Mouse (Mus musculus) testis, adult 2 months (tissue): ENCODE data around the gene Nabp2. TPM values are rescaled to one million over a fixed set of nuclear protein-coding genes. Genes with fewer than 3 reads are reported as not detected.

Experiments used
- H3K27ac ChIP-seq: fragments of 200-500 bp; 2 replicates; pipeline ENCODE4 v1.5.1; 2012; ENCODE audit warnings: low read depth, low read length; ENCODE audit not compliant: control insufficient read depth, insufficient read depth
- H3K27me3 ChIP-seq: fragments of 200-500 bp; 2 replicates; pipeline ENCODE4 v1.6.1; 2012; ENCODE audit warnings: mild to moderate bottlenecking, low read length, moderate library complexity; ENCODE audit not compliant: control insufficient read depth, insufficient read depth
- H3K36me3 ChIP-seq: fragments of 200-500 bp; 2 replicates; pipeline ENCODE4 v1.6.1; 2012; ENCODE audit warnings: mild to moderate bottlenecking, low read length; ENCODE audit not compliant: control insufficient read depth, insufficient read depth
- H3K4me1 ChIP-seq: fragments of 200-500 bp; 2 replicates; pipeline ENCODE4 v1.6.1; 2012; ENCODE audit warnings: low read length; ENCODE audit not compliant: control insufficient read depth, insufficient read depth
- H3K4me3 ChIP-seq: fragments of 200-500 bp; 2 replicates; pipeline ENCODE4 v1.5.1; 2012; ENCODE audit warnings: low read depth, mild to moderate bottlenecking, low read length, moderate library complexity, mixed read lengths; ENCODE audit not compliant: control insufficient read depth
- CTCF ChIP-seq: fragments of 200-500 bp; IDR thresholded peaks from 2 replicates; pipeline ENCODE4 v1.5.1; 2012; ENCODE audit warnings: low read depth, mild to moderate bottlenecking, inconsistent platforms, low read length, moderate library complexity; ENCODE audit not compliant: control insufficient read depth, insufficient read depth, insufficient replicate concordance
- POLR2A ChIP-seq: fragments of 200-500 bp; IDR thresholded peaks from 2 replicates; pipeline ENCODE4 v1.6.1; 2012; ENCODE audit warnings: low read depth, mild to moderate bottlenecking, inconsistent platforms, low read length, moderate library complexity; ENCODE audit not compliant: control insufficient read depth
- polyA plus RNA-seq: library from polyadenylated mRNA; depleted of rRNA; stranded (reverse); fragments of >200 nt; gene quantifications from 2 replicates; pipeline ENCODE4 v1.2.3, GENCODE M21; 2012

Nabp2 gene
- polyA plus RNA-seq, 1 experiment, result 22.5 TPM

DNA sequence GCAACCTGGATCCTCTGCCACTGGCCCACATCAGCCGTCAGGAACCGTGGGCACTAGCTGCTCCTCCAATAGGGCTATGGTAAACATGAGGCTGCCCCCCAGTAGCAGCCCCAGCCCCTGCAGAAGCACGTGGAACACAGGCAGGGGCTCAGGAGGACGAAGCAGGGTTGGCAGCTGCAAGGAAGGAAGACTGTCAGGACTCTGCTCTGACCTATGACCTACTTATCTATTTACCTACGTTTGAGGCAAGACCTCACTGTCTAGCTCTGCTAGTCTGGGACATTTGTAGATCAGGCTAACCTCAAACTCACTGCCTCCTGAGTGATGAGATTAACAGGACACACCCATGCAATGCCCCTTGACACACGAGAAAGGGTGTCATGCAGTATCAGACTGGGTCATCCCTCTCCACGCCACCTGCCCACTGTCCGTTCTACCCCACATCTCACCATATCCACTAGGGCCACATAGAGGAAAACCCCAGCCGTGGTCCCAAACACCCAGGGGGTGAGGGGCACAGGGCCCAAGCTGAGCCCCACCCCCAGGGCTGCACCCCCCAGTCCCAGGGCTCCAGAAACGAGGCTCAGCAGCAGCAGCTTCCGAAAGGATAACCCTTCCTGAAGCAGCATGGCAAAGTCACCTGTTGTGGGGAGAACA lies 15.1 kb downstream of the Nabp2 start:
- H3K27me3 ChIP-seq, result no peaks in the 10 kb centered on the region
- TF ChIP-seq CTCF, result no peak
- no peak for TF ChIP-seq POLR2A
- peaks cover 3% of the 10 kb centered on the region for H3K4me1 ChIP-seq
- no peak overlapping the region for H3K4me3 ChIP-seq
- H3K36me3 ChIP-seq, result no peaks in the 10 kb centered on the region
- no peak overlapping the region for H3K27ac ChIP-seq

DNA sequence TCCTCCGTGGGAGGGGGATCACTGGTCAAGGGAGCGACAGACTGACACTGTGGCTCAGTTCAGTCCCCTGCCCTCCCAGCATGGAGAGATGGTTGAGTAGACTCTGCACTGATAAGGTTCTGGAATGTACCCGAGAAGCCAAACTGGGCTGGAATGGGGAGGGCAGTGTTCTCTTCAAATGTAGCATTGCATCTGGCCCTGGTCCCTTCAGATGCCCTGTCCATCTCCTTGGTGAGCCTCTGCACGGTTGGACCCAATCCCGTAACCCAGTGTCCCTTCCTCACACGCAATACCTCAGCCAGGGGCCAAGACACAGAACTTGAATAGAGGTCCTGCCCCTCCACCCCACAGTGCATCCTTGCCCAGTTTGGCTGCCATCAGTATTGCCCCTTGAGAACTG lies 19.4 kb downstream of the Nabp2 start:
- Histone ChIP-seq H3K4me3 (no peak overlapping the region), H3K4me1 (peaks cover 3% of the 10 kb centered on the region), H3K36me3 (no peaks in the 10 kb centered on the region), H3K27ac (no peak overlapping the region), H3K27me3 (no peaks in the 10 kb centered on the region)
- TF ChIP-seq POLR2A (no peak), CTCF (no peak)

DNA sequence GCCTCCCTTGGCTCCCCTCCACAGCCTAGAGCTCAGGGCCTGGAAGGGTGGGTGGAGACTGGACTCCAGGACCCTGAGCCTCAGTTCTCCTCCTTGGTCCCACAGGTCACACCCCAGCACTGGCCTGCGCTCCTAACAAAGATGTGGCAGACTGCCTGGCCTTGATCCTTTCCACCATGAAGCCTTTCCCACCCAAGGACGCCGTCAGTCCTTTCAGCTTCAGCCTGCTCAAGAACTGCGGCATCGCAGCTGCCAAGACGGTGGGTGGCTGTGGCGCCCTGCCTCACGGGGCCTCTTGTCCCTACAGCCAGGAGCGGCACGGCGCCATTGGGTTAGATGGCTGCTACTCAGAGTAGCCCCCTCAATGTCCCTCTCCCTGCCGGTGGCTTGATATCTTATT lies 20.9 kb downstream of the Nabp2 start:
- TF ChIP-seq POLR2A, result no peak
- TF ChIP-seq CTCF, result no peak
- H3K36me3 ChIP-seq, result no peaks in the 10 kb centered on the region

DNA sequence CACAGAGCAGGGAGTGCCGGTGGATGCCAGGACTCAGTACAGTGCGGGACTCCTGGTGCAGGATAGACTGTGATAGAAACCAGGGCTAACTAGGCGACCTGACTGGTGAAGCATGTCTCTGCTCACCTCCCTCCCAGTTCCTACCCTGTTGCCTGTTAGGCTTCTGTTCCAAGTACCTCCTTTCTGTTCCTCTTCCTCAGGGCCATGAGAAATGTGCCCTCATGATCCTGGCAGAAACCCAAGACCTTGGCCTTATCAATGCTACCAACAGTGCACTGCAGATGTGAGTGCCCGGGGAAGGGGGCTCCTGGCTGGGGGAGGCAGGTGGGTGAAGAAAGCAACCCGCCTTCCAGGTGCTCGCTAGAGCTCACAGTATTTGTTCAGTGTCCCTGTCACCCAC lies 21.7 kb downstream of the Nabp2 start:
- Histone ChIP-seq H3K4me3 (no peak overlapping the region), H3K27ac (no peak overlapping the region), H3K4me1 (peaks cover 3% of the 10 kb centered on the region), H3K27me3 (no peaks in the 10 kb centered on the region), H3K36me3 (no peaks in the 10 kb centered on the region)
- no peak for TF ChIP-seq POLR2A

More for the DNA sequence above, 20.9 kb downstream of the Nabp2 start:
- H3K4me3 ChIP-seq, result no peak overlapping the region
- H3K4me1 ChIP-seq, result peaks cover 3% of the 10 kb centered on the region
- no peaks in the 10 kb centered on the region for H3K27me3 ChIP-seq
- no peak overlapping the region for H3K27ac ChIP-seq

DNA sequence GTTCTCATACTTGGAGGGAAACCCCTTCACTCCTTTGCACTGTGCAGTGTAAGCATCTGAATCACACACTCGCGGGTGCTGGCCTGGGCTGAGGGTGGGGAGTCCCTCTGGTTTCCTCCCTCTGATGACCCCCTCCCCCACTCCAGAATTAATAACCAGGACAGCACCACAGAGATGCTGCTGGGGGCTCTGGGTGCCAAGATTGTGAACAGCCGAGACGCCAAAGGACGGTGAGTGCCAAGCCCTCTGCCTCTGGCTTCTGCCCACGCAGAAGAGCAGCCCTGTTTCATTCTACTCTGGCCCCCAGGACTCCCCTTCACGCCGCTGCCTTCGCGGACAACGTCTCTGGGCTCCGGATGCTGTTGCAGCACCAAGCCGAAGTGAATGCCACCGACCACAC lies 22.4 kb downstream of the Nabp2 start:
- Histone ChIP-seq H3K4me1 (peaks cover 3% of the 10 kb centered on the region), H3K4me3 (no peak overlapping the region), H3K27me3 (no peaks in the 10 kb centered on the region), H3K36me3 (no peaks in the 10 kb centered on the region), H3K27ac (no peak overlapping the region)
- TF ChIP-seq POLR2A (no peak), CTCF (no peak)

DNA sequence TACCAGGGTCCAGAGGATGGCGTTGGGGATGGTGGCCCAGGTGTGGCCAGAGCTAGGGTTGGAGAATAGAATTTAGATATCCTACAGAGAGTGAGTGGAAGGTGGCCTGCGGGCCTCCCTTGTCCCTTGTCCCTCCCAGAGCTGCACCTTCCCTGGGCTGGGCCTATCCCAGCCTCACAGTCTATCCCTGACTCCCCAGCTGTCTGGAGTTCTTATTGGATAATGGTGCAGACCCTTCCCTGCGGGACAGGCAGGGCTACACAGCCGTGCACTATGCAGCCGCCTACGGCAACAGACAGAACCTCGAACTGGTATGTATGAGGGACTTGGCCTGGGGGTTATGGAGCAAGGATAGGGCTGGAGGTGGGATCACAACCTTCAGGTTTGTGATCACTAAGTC lies 25.4 kb downstream of the Nabp2 start:
- Histone ChIP-seq H3K27me3 (no peaks in the 10 kb centered on the region), H3K27ac (no peak overlapping the region), H3K4me1 (no peaks in the 10 kb centered on the region; the same call in 1 of the 2 replicates), H3K36me3 (peaks cover 1% of the 10 kb centered on the region), H3K4me3 (no peak overlapping the region)
- no peak for TF ChIP-seq POLR2A
- TF ChIP-seq CTCF, result no peak

DNA sequence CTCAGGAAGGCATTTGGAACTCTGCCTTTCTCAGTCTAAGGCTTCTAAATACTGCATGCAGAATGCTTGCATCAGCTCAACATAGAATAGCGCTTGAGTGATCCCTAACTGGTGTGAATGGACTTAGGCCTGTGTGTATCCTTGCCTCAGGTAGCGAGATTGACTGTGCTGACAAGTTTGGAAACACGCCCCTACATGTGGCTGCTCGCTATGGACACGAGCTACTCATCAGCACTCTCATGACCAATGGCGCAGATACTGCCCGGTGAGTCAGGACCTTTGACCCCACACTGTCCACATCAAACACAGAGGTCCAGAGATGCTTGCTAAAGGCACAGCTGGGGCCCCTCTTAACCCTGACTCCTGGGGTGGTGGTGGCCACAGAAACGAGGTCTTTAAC lies 28.8 kb downstream of the Nabp2 start:
- H3K27ac ChIP-seq, result no peak overlapping the region
- no peak for TF ChIP-seq CTCF
- TF ChIP-seq POLR2A, result no peak
- H3K4me3 ChIP-seq, result no peak overlapping the region
- H3K4me1 ChIP-seq, result peaks cover 11% of the 10 kb centered on the region
- no peaks in the 10 kb centered on the region for H3K27me3 ChIP-seq
- peaks cover 1% of the 10 kb centered on the region for H3K36me3 ChIP-seq

DNA sequence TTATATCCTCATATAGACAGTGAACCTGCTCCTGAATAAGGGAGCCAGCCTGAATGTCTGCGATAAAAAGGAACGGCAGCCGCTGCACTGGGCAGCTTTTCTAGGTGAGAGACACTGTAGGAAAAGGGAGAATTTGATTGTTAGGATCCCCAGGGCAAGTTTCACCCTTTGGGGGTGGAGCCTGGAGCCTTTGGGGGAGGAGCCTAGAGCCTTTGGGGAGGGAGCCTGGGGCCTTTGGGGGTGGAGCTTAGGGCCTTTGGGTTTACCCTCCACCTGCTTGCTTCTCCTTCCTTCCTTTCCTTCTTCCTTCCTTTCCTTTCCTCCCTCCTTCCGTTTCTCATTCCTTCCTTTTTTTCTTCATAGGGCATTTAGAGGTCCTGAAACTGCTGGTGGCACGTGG lies 30.7 kb downstream of the Nabp2 start:
- Histone ChIP-seq H3K4me3 (no peak overlapping the region), H3K27ac (no peak overlapping the region), H3K27me3 (no peaks in the 10 kb centered on the region), H3K36me3 (peaks cover 1% of the 10 kb centered on the region), H3K4me1 (peaks cover 13% of the 10 kb centered on the region)
- TF ChIP-seq CTCF (no peak), POLR2A (no peak)

DNA sequence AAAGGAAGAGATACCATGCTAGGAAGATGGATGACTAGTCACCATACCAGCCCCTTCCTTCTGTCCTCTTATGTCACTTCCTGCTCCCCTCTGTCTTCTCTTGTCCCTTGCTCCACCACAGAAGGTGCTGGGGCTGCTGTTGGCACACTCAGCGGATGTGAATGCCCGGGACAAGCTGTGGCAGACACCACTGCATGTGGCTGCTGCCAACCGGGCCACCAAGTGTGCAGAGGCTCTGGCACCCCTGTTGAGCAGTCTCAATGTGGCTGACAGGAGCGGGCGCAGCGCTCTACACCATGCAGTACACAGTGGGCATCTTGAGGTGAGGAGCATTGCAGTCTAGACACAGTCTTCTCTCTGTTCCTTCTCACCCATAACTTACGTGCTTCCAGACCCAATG lies 32.0 kb downstream of the Nabp2 start:
- Histone ChIP-seq H3K4me1 (peaks cover 13% of the 10 kb centered on the region), H3K27me3 (no peaks in the 10 kb centered on the region), H3K4me3 (no peak overlapping the region), H3K27ac (no peak overlapping the region), H3K36me3 (peaks cover 1% of the 10 kb centered on the region)
- TF ChIP-seq POLR2A, result no peak
- TF ChIP-seq CTCF, result no peak
